Mouse (Mus musculus) lung, postnatal 0 days (tissue): ENCODE measurements around the gene Wdfy1. TPM values are rescaled to one million over a fixed set of nuclear protein-coding genes. Genes with fewer than 3 reads are reported as not detected.

Source experiments
- ATAC-seq: fragments of 200-750 bp; cut with Nextera tagmentation; 2 replicates; pipeline ENCODE4 v1.8.0; 2017; ENCODE audit warnings: moderate library complexity
- DNase-seq: peaks from one replicate; pipeline ENCODE4 v3.0.0-alpha.2; 2016; ENCODE audit warnings: low spot score
- H3K27ac ChIP-seq: fragments of 300-500 bp; sonication (generic); 2 replicates; pipeline ENCODE4 v1.5.1; 2014; ENCODE audit warnings: antibody characterized with exemption, mild to moderate bottlenecking, low read length, mixed read lengths
- H3K27me3 ChIP-seq: fragments of 300-500 bp; sonication (generic); replicated peaks from 2 replicates; pipeline ENCODE4 v1.6.1; 2014; ENCODE audit warnings: low read length, mixed read lengths; ENCODE audit not compliant: insufficient read depth
- H3K36me3 ChIP-seq: fragments of 300-500 bp; sonication (generic); 2 replicates; pipeline ENCODE4 v1.6.1; 2014; ENCODE audit warnings: low read length, mixed read lengths; ENCODE audit not compliant: insufficient read depth
- H3K4me1 ChIP-seq: fragments of 300-500 bp; sonication (generic); 2 replicates; pipeline ENCODE4 v1.6.1; 2014; ENCODE audit warnings: antibody characterized with exemption, low read depth, low read length, mixed read lengths; ENCODE audit not compliant: insufficient read depth
- H3K4me2 ChIP-seq: fragments of 300-500 bp; sonication (generic); replicated peaks from 2 replicates; pipeline ENCODE4 v1.6.1; 2014; ENCODE audit warnings: low read depth, mild to moderate bottlenecking, low read length, moderate library complexity, mixed read lengths
- H3K4me3 ChIP-seq: fragments of 300-500 bp; sonication (generic); 2 replicates; pipeline ENCODE4 v1.5.1; 2014; ENCODE audit warnings: low read depth, low read length
- H3K9ac ChIP-seq: fragments of 300-500 bp; sonication (generic); replicated peaks from 2 replicates; pipeline ENCODE4 v1.6.1; 2014; ENCODE audit warnings: low read depth, mild to moderate bottlenecking
- H3K9me3 ChIP-seq: fragments of 300-500 bp; sonication (generic); 2 replicates; pipeline ENCODE4 v1.6.1; 2016; ENCODE audit warnings: low read length, mixed read lengths
- CTCF ChIP-seq: IDR thresholded peaks from 2 replicates; pipeline ENCODE4 v1.5.1; 2016; ENCODE audit warnings: antibody characterized with exemption, mild to moderate bottlenecking
- EP300 ChIP-seq: IDR thresholded peaks from 2 replicates; pipeline ENCODE4 v1.6.1; 2016; ENCODE audit warnings: antibody characterized with exemption, mild to moderate bottlenecking, control low read depth
- whole genome bisulfite sequencing: fragments of 180-500 bp; shearing (Covaris S2); extraction: QIAGEN DNeasy Blood & Tissue Kit; methylation state at CpG from one replicate; pipeline ENCODE4 v1.1.7; 2014; 5-methylcytosine and 5-hydroxymethylcytosine counted together
- polyA plus RNA-seq: library from polyadenylated mRNA; unstranded; fragments of >200 nt; fragmentation: Nextera tagmentation; extraction: Ambion mirVana; gene quantifications from 2 replicates; pipeline ENCODE4 v1.2.1, GENCODE M21; 2015

Wdfy1 gene
- polyA plus RNA-seq, 1 experiment from 2014 or later: 63.1 TPM

DNA sequence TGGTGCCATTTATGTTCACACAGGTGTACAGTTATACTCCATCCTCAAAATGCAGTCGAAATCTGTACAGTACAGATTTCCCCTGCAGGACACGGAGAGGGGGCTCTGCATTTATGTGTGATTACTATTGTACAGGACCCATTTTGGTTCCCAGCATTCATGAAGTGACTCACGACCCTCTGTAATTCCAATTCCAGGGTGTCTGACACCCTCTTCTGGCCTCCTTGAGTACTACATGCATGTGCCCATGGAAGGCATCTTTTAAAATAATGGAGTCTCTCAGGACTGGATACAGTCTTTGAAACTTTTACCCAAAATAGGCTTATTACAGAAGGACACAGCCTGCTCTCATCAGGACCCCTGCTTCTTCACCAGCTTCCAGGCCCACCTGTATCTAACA, 6.5 kb upstream of the Wdfy1 start:
- 91% methylated on average over 3 of the region's 3 CpGs for WGBS
- TF ChIP-seq CTCF: peak; percentile 46
- no peak for TF ChIP-seq EP300
- Histone ChIP-seq H3K36me3 (peaks cover 42% of the 10 kb centered on the region), H3K9me3 (no peaks in the 10 kb centered on the region), H3K4me1 (no peaks in the 10 kb centered on the region), H3K27ac (no peak overlapping the region), H3K4me3 (no peak overlapping the region), H3K4me2 (no peak overlapping the region), H3K9ac (no peak overlapping the region), H3K27me3 (no peaks in the 10 kb centered on the region)
- no peak for DNase-seq
- ATAC-seq: no peak

DNA sequence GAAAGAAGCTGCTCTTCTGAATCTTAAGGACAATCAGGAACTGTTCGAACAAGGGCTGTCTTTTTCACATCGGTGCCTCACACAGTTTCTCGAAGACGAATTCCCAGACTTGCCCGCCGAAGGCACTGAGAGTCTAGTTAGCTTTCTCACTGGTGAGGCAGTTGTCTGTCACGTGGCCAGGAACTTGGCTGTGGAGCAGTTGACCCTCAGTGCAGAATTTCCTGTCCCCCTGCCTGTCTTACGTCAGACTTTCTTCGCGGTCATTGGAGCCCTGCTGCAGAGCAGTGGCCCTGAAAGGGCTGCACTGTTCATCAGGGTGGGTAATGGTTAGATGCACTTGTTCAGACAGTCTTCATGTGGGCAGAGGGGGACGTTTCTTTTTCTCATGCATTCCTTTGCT, 2.1 kb upstream of the Wdfy1 start:
- H3K4me1 ChIP-seq: no peaks in the 10 kb centered on the region
- no peak for TF ChIP-seq EP300
- TF ChIP-seq CTCF: no peak
- peaks cover 35% of the 10 kb centered on the region for H3K36me3 ChIP-seq

DNA sequence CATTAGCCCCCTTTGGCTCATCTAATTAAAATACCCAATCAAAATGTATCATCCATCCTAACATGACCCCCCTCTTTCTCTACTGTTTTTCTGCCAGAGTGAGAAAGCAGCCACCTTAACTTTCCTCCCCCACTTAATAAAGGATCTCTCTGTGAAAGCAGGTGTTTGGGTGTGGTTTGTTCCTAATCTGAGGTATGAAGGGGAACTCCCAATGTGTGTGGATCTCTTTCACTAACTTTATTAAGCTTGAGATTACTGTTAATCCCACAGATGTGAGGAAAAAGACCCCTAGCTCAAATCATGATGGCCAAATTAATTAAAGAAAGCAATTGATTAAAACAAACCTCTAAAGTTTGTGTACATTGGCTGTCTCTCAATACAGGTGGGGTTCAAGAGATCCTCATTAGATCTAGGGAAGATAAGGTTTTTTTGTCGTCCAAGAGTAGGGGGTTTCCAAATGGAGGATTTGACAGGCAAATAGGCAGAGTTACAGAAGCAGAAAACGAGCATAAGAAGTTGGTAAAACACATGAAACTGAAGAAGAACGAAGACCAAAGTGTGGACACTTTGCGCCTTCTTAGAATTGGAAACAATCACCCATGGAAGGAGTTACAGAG, 1.7 kb downstream of the Wdfy1 start:
- no peaks in the 10 kb centered on the region for H3K9me3 ChIP-seq
- H3K4me1 ChIP-seq: no peaks in the 10 kb centered on the region
- H3K27ac ChIP-seq: no peak overlapping the region
- ATAC-seq (no peak), DNase-seq (no peak)
- WGBS: 67% methylated on average over 4 of the region's 4 CpGs
- TF ChIP-seq EP300: no peak
- no peak for TF ChIP-seq CTCF
- no peak overlapping the region for H3K9ac ChIP-seq
- H3K4me2 ChIP-seq: no peak overlapping the region
- H3K4me3 ChIP-seq: no peak overlapping the region
- H3K36me3 ChIP-seq: peaks cover 7% of the 10 kb centered on the region; the same call in 1 of the 2 replicates
- H3K27me3 ChIP-seq: no peaks in the 10 kb centered on the region

More for the DNA sequence above, 2.1 kb upstream of the Wdfy1 start:
- Histone ChIP-seq H3K27ac (no peak overlapping the region), H3K4me2 (no peak overlapping the region), H3K9me3 (no peaks in the 10 kb centered on the region), H3K9ac (no peak overlapping the region), H3K4me3 (no peak overlapping the region), H3K27me3 (no peaks in the 10 kb centered on the region)
- WGBS: 74% methylated on average over 11 of the region's 11 CpGs
- ATAC-seq: no peak
- no peak for DNase-seq

DNA sequence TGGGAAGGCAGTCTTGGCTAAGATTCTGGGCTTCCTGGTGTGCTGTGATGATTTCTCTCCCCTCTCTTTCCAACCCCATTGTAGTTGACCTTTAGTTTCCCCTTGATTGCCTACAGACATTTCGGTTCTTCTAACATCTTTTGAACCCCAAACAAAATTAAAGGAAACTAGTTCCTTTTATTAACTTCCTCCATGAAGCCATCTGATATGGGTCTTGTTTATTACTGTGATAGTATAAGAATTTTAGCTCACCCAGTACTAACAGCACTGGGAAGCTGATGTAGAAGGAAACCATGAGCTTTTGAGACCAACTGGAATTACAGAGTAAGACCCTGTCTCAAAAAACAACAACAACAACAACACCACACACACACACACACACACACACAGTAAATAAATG, 7.7 kb downstream of the Wdfy1 start:
- Histone ChIP-seq H3K27me3 (no peaks in the 10 kb centered on the region), H3K9me3 (no peaks in the 10 kb centered on the region), H3K9ac (no peak overlapping the region), H3K4me2 (no peak overlapping the region), H3K27ac (no peak overlapping the region), H3K4me3 (no peak overlapping the region), H3K36me3 (no peaks in the 10 kb centered on the region), H3K4me1 (no peaks in the 10 kb centered on the region)
- 44% methylated on average over 1 of the region's 1 CpGs for WGBS
- no peak for TF ChIP-seq EP300
- no peak for TF ChIP-seq CTCF
- ATAC-seq (no peak), DNase-seq (no peak)

DNA sequence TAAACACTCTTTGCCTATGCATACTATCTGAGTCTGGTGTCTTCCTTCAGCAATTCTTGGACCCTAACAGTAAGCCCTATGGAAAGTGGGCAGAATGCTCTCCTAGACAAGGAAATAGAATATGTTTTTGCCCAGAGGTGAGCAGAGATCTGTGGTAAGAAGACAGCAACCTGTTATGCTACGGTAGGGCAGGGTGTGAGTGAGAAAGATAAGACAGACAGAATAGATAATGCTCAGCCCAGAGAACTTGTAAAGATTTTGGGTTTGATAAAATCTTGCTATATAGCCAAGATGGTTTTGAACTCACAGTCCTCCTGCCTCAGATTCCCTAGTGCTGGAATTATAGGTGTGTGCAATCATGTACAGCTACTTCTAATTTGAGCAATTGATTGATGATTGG, 11.5 kb downstream of the Wdfy1 start:
- no peaks in the 10 kb centered on the region for H3K27me3 ChIP-seq
- no peak overlapping the region for H3K27ac ChIP-seq
- peaks cover 15% of the 10 kb centered on the region for H3K4me1 ChIP-seq
- no peak overlapping the region for H3K4me2 ChIP-seq
- TF ChIP-seq EP300 (no peak), CTCF (no peak)
- 76% methylated on average over 1 of the region's 1 CpGs for WGBS
- H3K4me3 ChIP-seq: no peak overlapping the region
- H3K36me3 ChIP-seq: no peaks in the 10 kb centered on the region
- ATAC-seq: no peak
- H3K9me3 ChIP-seq: no peaks in the 10 kb centered on the region
- no peak overlapping the region for H3K9ac ChIP-seq
- no peak for DNase-seq

DNA sequence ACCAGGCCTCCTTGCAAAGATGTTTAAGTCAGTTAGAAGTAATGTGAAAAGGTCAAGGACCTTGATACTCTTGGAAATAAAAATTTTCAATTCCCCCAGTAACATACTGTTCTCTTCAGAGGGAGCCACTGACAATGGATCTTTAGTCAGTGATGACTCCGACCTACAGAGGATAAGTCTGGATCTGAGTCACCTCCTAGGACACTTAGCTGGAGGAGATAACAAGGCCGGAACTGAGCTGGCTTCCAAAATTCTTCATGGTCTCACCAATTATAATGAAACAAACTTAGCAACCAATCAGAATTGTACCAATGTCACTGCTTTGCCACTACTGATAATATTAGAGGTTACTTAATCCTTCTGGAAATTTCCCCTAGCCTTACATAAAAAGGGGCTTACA, 11.9 kb downstream of the Wdfy1 start:
- Histone ChIP-seq H3K9ac (no peak overlapping the region), H3K27me3 (no peaks in the 10 kb centered on the region), H3K4me3 (no peak overlapping the region), H3K4me1 (peaks cover 15% of the 10 kb centered on the region), H3K36me3 (no peaks in the 10 kb centered on the region), H3K4me2 (no peak overlapping the region), H3K27ac (no peak overlapping the region), H3K9me3 (no peaks in the 10 kb centered on the region)
- no peak for TF ChIP-seq EP300
- TF ChIP-seq CTCF: no peak
- 59% methylated on average over 2 of the region's 2 CpGs for WGBS
- ATAC-seq (no peak), DNase-seq (no peak)
